ENCODE assay signal across 8 mouse cellular contexts in the genomic region with DNA sequence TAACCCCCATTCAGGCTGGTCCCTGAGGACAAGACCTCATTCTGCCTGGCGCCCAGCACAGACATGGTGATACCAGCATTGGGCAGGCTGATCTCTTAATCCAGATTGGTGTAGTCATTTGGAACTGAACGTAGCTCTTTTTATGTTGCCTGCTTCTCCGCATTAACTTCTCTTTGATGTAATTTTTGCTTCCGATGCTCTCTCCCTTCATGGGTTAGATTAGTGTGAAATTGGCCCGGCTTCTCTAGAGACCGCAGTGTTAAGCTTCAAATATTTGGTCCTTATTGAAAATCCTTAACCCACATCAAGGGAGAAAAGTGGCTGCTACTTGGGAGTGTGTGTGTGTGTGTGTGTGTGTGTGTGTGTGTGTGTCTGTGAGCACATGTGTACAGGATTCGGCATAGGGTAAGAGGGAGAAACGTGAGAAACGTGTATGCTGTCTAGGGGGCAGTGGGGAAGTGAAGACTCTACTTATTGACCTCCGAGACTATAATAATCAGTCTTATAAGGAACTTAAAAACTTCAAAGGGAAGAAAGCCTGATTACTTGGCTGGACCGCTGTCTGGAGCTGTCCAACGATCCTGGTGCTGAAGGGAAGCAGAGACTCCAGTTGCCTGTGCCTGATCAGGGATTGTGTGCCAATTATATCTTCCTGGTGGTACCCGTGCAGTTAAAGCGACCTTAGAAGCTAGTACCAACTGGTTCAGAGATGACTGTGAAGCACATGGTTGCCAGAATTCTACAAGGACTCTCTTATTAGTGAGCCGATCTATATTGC. TPM values are rescaled to one million over a fixed set of nuclear protein-coding genes. Genes with fewer than 3 reads are reported as not detected.
DNase-seq lines count a peak whose midpoint lies in the region; ATAC-seq and TF ChIP-seq lines count a peak whose summit lies in the region.

No protein-coding gene starts in this region.

- H3K79me2 ChIP-seq in heart, adult 2 months (replicated peaks; ENCODE audit: control insufficient read depth, insufficient read depth, low read length), result no peaks in the 10 kb centered on the region

- DNase-seq in heart, adult 2 months, result peak; percentile 15 to 54
- DNase-seq in heart, postnatal 25 days (ENCODE audit: low spot score), result no peak
- peak; percentile 26 for DNase-seq in A20 (ENCODE audit: low read depth, low spot score)
- peak; percentile 64 for DNase-seq in adrenal gland, postnatal 25 days
- DNase-seq in hindbrain, postnatal 0 days (ENCODE audit: low spot score), result peak; percentile 56
- peak; percentile 85 for DNase-seq in mesoderm, embryonic 11.5 days (ENCODE audit: low read depth, low spot score)
- no peak for DNase-seq in left cerebral cortex, postnatal 36 days (ENCODE audit: low spot score in 2 of 2)
- no peak for DNase-seq in cerebellum, postnatal 4 days (ENCODE audit: low spot score in 2 of 2)

- intact Hi-C loops in heart, adult 2 months (cut with DNase I), result no loop called here
- intact Hi-C loops in heart, postnatal 25 days (cut with DNase I), result no loop called here
- intact Hi-C loops in left cerebral cortex, postnatal 36 days (cut with DNase I), result no loop called here

- 39% methylated on average over 15 of the region's 15 CpGs for WGBS in heart, adult 2 months
- 37% methylated on average over 15 of the region's 15 CpGs for WGBS in hindbrain, postnatal 0 days

- no peak for TF ChIP-seq CTCF in heart, adult 2 months (IDR thresholded peaks at IDR 0.05)
- no peak for TF ChIP-seq CTCF in hindbrain, postnatal 0 days (IDR thresholded peaks at IDR 0.05; ENCODE audit: low read depth)

- no peak for ATAC-seq in hindbrain, postnatal 0 days

- no peaks in the 10 kb centered on the region for H3K9me3 ChIP-seq in hindbrain, postnatal 0 days (ENCODE audit: low read length)

- no peak overlapping the region for H3K9ac ChIP-seq in heart, adult 2 months (ENCODE audit: low read depth, low read length)
- H3K9ac ChIP-seq in hindbrain, postnatal 0 days (replicated peaks; ENCODE audit: low read length), result no peak overlapping the region

- H3K4me2 ChIP-seq in hindbrain, postnatal 0 days (ENCODE audit: low read depth, low read length), result no peak overlapping the region

- TF ChIP-seq EP300 in heart, adult 2 months (IDR thresholded peaks at IDR 0.05; ENCODE audit: insufficient read depth, low read depth, low read length), result no peak

- no peak overlapping the region for H3K27ac ChIP-seq in heart, adult 2 months
- H3K27ac ChIP-seq in hindbrain, postnatal 0 days, result no peak overlapping the region

- no peaks in the 10 kb centered on the region for H3K4me1 ChIP-seq in heart, adult 2 months (ENCODE audit: control insufficient read depth, insufficient read depth, low read length)
- H3K4me1 ChIP-seq in hindbrain, postnatal 0 days (ENCODE audit: insufficient read depth, low read length), result peaks cover 4% of the 10 kb centered on the region; the same call in 1 of the 2 replicates

- H3K27me3 ChIP-seq in heart, adult 2 months (ENCODE audit: control insufficient read depth, insufficient read depth, low read length), result peaks cover 4% of the 10 kb centered on the region
- H3K27me3 ChIP-seq in hindbrain, postnatal 0 days (ENCODE audit: insufficient read depth, low read length), result peaks cover 24% of the 10 kb centered on the region

- no peaks in the 10 kb centered on the region for H3K36me3 ChIP-seq in heart, adult 2 months (ENCODE audit: control insufficient read depth, insufficient read depth, low read length)
- H3K36me3 ChIP-seq in hindbrain, postnatal 0 days (ENCODE audit: insufficient read depth, low read length), result no peaks in the 10 kb centered on the region

- no peak overlapping the region for H3K4me3 ChIP-seq in heart, adult 2 months
- H3K4me3 ChIP-seq in hindbrain, postnatal 0 days (ENCODE audit: low read length), result no peak overlapping the region

- TF ChIP-seq POLR2A in heart, adult 2 months (IDR thresholded peaks at IDR 0.05; ENCODE audit: insufficient read depth, low read depth, low read length), result no peak

RNA-seq across cellular contexts. Expression of gene Gpatch2l, which starts 28.8 kb away (rescaled TPM):
- total RNA-seq in heart, adult 2 months (2021), result 10 to 100 TPM; 12.7 to 13.8 TPM
- 6.2 and 10.1 TPM in 2 replicates for polyA plus RNA-seq in heart, adult 2 months (2012; rRNA removed)
- 10 to 100 TPM; 12.6 to 13.8 TPM for total RNA-seq in heart, postnatal 25 days (2021)
- total RNA-seq in adrenal gland, postnatal 25 days (2021), result 21.7 and 26.7 TPM in 2 replicates
- 28.4 and 38.0 TPM in 2 replicates for total RNA-seq in hindbrain, postnatal 0 days (2014; rRNA removed)
- polyA plus RNA-seq in hindbrain, postnatal 0 days (2015; fragmentation: Nextera tagmentation; extraction: Ambion mirVana), result 19.8 and 21.5 TPM in 2 replicates
- 10 to 100 TPM; 35.6 to 36.5 TPM for total RNA-seq in left cerebral cortex, postnatal 36 days (2021)

Comparison
In these comparisons a context has a peak if more than half of its experiments do, and no peak if none do; other contexts are left out.
1. DNase-seq: peak in heart, adult 2 months (2 of 2), A20 (single experiment), adrenal gland, postnatal 25 days (single experiment), hindbrain, postnatal 0 days (single experiment) and mesoderm, embryonic 11.5 days (single experiment); none in heart, postnatal 25 days (single experiment), left cerebral cortex, postnatal 36 days (0 of 2) and cerebellum, postnatal 4 days (0 of 2).